Mouse (Mus musculus) embryo, embryonic 10 days (tissue): Measurements from ENCODE around the gene Hmgn2.
"Not testable (repeated sequence)": the region's sequence is repeated elsewhere in the genome, so short reads cannot be mapped to it uniquely, and the experiment has no call there.

ENCODE experiments used
- DNase-seq: peaks from one replicate; pipeline ENCODE4 v3.0.0-alpha.2; 2015; ENCODE audit warnings: low spot score

The Hmgn2 gene

DNA sequence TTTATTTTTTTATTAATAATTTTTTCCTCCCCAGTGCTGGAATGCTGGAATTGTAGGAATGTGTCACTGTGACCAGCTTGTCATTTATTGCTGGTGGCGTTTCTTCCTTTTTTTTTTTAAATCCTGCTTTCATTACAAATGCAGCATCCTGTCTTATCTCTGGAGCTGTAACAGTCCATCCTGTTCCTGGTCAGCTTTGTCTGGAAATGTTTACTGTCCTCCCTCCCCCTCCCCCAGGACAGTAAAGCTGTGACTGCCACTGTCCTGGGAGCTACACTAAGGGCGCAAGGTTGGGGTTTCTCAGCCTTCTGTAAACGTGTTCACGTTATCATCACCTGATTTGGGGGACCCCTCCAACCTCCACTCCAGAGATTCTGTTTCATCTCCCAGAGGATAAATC, 43.2 kb downstream of the Hmgn2 start:
- no peak for DNase-seq

- DNase-seq, result no peak
Observed at GRCm38 (mm10) chr4:133923743-133924142, 44.7 kb downstream of the Hmgn2 start.

DNA sequence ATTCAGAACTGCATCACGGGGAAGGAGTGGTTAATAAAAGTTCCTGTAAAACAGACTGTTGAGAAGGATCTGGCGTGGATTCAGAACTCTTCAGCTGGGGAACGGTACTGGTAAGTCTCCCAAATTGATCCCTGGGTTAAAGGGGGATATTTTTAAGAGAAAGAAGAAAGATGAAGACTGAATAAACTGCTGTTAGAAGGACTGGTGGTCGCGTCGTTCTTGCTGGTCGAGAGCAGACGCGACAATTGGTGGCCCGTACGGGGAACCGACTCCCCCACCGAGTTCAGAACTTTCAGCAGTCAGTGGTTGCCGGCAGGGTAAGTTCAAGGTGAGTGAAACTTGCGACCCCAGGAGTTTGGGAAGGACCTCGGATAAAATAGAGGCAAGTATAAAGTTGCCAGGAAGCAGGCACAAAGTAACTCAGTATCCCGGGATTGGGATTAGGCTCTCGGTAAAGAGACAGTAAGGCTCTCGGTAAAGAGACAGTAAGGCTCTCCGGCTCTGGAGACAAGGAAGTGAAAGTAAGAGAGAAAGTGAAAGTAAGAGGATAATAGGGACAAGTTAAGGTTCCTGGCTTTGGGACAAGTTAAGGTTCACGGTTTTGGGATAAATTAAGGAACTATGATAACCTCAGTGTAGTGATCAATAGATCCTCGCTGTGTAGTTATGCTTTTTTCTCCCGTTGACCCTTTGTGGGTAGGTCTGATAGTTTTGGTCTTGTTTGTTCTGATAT, 50.2 kb downstream of the Hmgn2 start:
- DNase-seq, result not testable (repeated sequence)
